Mouse (Mus musculus) MEL (cell line): ENCODE measurements around the gene Themis2. TPM values are rescaled to one million over a fixed set of nuclear protein-coding genes. Genes with fewer than 3 reads are reported as not detected.

ENCODE experiments used
- DNase-seq: peaks from one replicate; pipeline ENCODE4 v3.0.0; 2011; ENCODE audit warnings: low read depth, low spot score
- H3K27ac ChIP-seq: 2 replicates; pipeline ENCODE4 v1.5.1; 2012; ENCODE audit warnings: low read depth, mild to moderate bottlenecking, control low read depth, low read length, moderate library complexity; ENCODE audit not compliant: control insufficient read depth
- H3K27me3 ChIP-seq, 2 experiments: fragments of 150-350 bp in 1 of 2; sonication (generic) in 1 of 2; 2 replicates each; pipeline ENCODE4 v1.6.1; 2012; ENCODE audit warnings: low read length in 2 of 2, mild to moderate bottlenecking in 2 of 2, improper control_type of control experiment in 1 of 2, moderate library complexity in 1 of 2; ENCODE audit not compliant: insufficient read depth in 2 of 2, control insufficient read depth in 1 of 2
- H3K36me3 ChIP-seq, 2 experiments: 2 replicates each; pipeline ENCODE4 v1.6.1; 2012 to 2014; ENCODE audit warnings: low read length in 2 of 2, improper control_type of control experiment in 1 of 2, inconsistent platforms in 1 of 2, mild to moderate bottlenecking in 1 of 2; ENCODE audit not compliant: insufficient read depth in 2 of 2, control insufficient read depth in 1 of 2
- H3K4me1 ChIP-seq, 2 experiments: fragments of 150-350 bp in 1 of 2; sonication (generic) in 1 of 2; 2 replicates each; pipeline ENCODE4 v1.6.1; 2012; ENCODE audit warnings: low read length in 2 of 2, improper control_type of control experiment in 1 of 2, mild to moderate bottlenecking in 1 of 2; ENCODE audit not compliant: insufficient read depth in 2 of 2, control insufficient read depth in 1 of 2
- H3K4me3 ChIP-seq, 2 experiments: fragments of 150-350 bp in 1 of 2; sonication (generic) in 1 of 2; 2 replicates each; pipeline ENCODE4 v1.5.1; 2012; ENCODE audit warnings: low read depth in 2 of 2, low read length in 2 of 2, mild to moderate bottlenecking in 2 of 2, moderate library complexity in 2 of 2, control low read depth in 1 of 2, improper control_type of control experiment in 1 of 2; ENCODE audit not compliant: control insufficient read depth in 1 of 2, insufficient read depth in 1 of 2
- H3K79me2 ChIP-seq: 2 replicates; pipeline ENCODE4 v1.6.1; 2012; ENCODE audit warnings: mild to moderate bottlenecking, low read length, moderate library complexity; ENCODE audit not compliant: control insufficient read depth, poor library complexity, insufficient read depth
- H3K9ac ChIP-seq: 2 replicates; pipeline ENCODE4 v1.6.1; 2012; ENCODE audit warnings: low read depth, mild to moderate bottlenecking, control low read depth, low read length, moderate library complexity; ENCODE audit not compliant: control insufficient read depth, poor library complexity, severe bottlenecking
- H3K9me3 ChIP-seq: fragments of 150-350 bp; sonication (generic); replicated peaks from 2 replicates; pipeline ENCODE4 v1.6.1; 2012; ENCODE audit warnings: mild to moderate bottlenecking, low read length, improper control_type of control experiment, moderate library complexity; ENCODE audit not compliant: insufficient read depth
- CHD2 ChIP-seq: IDR thresholded peaks from 2 replicates; pipeline ENCODE4 v1.6.1; 2011; ENCODE audit warnings: low read length, improper control_type of control experiment
- CTCF ChIP-seq, 3 experiments: IDR thresholded peaks in 2 of 3; conservative IDR thresholded peaks in 1 of 3; 2 replicates each; pipeline ENCODE4 v1.5.1; 2011 to 2012; ENCODE audit warnings: low read length in 3 of 3, low read depth in 2 of 3, mild to moderate bottlenecking in 2 of 3, improper control_type of control experiment in 1 of 3, inconsistent platforms in 1 of 3, mixed read lengths in 1 of 3, moderate library complexity in 1 of 3; ENCODE audit not compliant: control insufficient read depth in 1 of 3, insufficient read depth in 1 of 3, poor library complexity in 1 of 3, severe bottlenecking in 1 of 3
- E2F4 ChIP-seq: IDR thresholded peaks from 2 replicates; pipeline ENCODE4 v1.6.1; 2011; ENCODE audit warnings: low read depth, low read length, improper control_type of control experiment, borderline replicate concordance
- ELF1 ChIP-seq: IDR thresholded peaks from 2 replicates; pipeline ENCODE4 v1.6.1; 2014; ENCODE audit warnings: low read depth, mild to moderate bottlenecking, inconsistent platforms, low read length, improper control_type of control experiment, moderate library complexity
- ETS1 ChIP-seq: IDR thresholded peaks from 2 replicates; pipeline ENCODE4 v1.6.1; 2012; ENCODE audit warnings: low read depth, mild to moderate bottlenecking, inconsistent platforms, low read length, improper control_type of control experiment, moderate library complexity
- GABPA ChIP-seq: IDR thresholded peaks from 2 replicates; pipeline ENCODE4 v1.6.1; 2012; ENCODE audit warnings: low read depth, mild to moderate bottlenecking, inconsistent platforms, low read length, improper control_type of control experiment, moderate library complexity
- GATA1 ChIP-seq: IDR thresholded peaks from 2 replicates; pipeline ENCODE4 v1.6.1; 2011; ENCODE audit warnings: low read depth, low read length, improper control_type of control experiment
- HCFC1 ChIP-seq: IDR thresholded peaks from 2 replicates; pipeline ENCODE4 v1.6.1; 2012; ENCODE audit warnings: low read depth, mild to moderate bottlenecking, inconsistent platforms, low read length, improper control_type of control experiment, moderate library complexity
- JUND ChIP-seq: IDR thresholded peaks from 2 replicates; pipeline ENCODE4 v1.6.1; 2011; ENCODE audit warnings: low read depth, mild to moderate bottlenecking, improper control_type of control experiment, low read length
- KAT2A ChIP-seq: conservative IDR thresholded peaks from 2 replicates; pipeline ENCODE4 v1.6.1; 2012; ENCODE audit warnings: low read depth, low read length, improper control_type of control experiment, inconsistent platforms
- MAX ChIP-seq: IDR thresholded peaks from 2 replicates; pipeline ENCODE4 v1.6.1; 2011; ENCODE audit warnings: low read length, improper control_type of control experiment
- MEF2A ChIP-seq: IDR thresholded peaks from 2 replicates; pipeline ENCODE4 v1.6.1; 2014; ENCODE audit warnings: low read depth, mild to moderate bottlenecking, inconsistent platforms, low read length, improper control_type of control experiment; ENCODE audit not compliant: poor library complexity, insufficient replicate concordance, severe bottlenecking; ENCODE audit errors: extremely low read depth
- MXI1 ChIP-seq: IDR thresholded peaks from 2 replicates; pipeline ENCODE4 v1.6.1; 2011; ENCODE audit warnings: mild to moderate bottlenecking, low read depth, low read length, improper control_type of control experiment
- MYB ChIP-seq: IDR thresholded peaks from 2 replicates; pipeline ENCODE4 v1.6.1; 2011; ENCODE audit warnings: mild to moderate bottlenecking, low read depth, low read length, improper control_type of control experiment
- NRF1 ChIP-seq: IDR thresholded peaks from 2 replicates; pipeline ENCODE4 v1.6.1; 2014; ENCODE audit warnings: low read depth, mild to moderate bottlenecking, inconsistent platforms, low read length, improper control_type of control experiment, moderate library complexity; ENCODE audit not compliant: poor library complexity, insufficient read depth, severe bottlenecking
- POLR2A ChIP-seq, 2 experiments: IDR thresholded peaks; 2 replicates each; pipeline ENCODE4 v1.6.1; 2011 to 2012; ENCODE audit warnings: low read length in 2 of 2, mild to moderate bottlenecking in 2 of 2, control low read depth in 1 of 2, improper control_type of control experiment in 1 of 2, low read depth in 1 of 2, moderate library complexity in 1 of 2; ENCODE audit not compliant: control insufficient read depth in 1 of 2, insufficient read depth in 1 of 2, poor library complexity in 1 of 2
- POLR2AphosphoS5 ChIP-seq: IDR thresholded peaks from 2 replicates; pipeline ENCODE4 v1.6.1; 2012; ENCODE audit warnings: low read depth, borderline replicate concordance, mild to moderate bottlenecking, inconsistent platforms, low read length, moderate library complexity, mixed read lengths
- RAD21 ChIP-seq: IDR thresholded peaks from 2 replicates; pipeline ENCODE4 v1.6.1; 2011; ENCODE audit warnings: mild to moderate bottlenecking, low read depth, low read length, improper control_type of control experiment
- SIN3A ChIP-seq: IDR thresholded peaks from 2 replicates; pipeline ENCODE4 v1.6.1; 2012; ENCODE audit warnings: low read length, improper control_type of control experiment, inconsistent platforms
- TAL1 ChIP-seq: IDR thresholded peaks from 2 replicates; pipeline ENCODE4 v1.6.1; 2012; ENCODE audit warnings: mild to moderate bottlenecking, inconsistent platforms, low read length, moderate library complexity, mixed read lengths
- TBP ChIP-seq: IDR thresholded peaks from 2 replicates; pipeline ENCODE4 v1.8.0; 2011; ENCODE audit warnings: low read depth, low read length, improper control_type of control experiment
- ZKSCAN1 ChIP-seq: IDR thresholded peaks from 2 replicates; pipeline ENCODE4 v1.6.1; 2012; ENCODE audit warnings: low read depth, mild to moderate bottlenecking, inconsistent platforms, low read length, improper control_type of control experiment, moderate library complexity
- ZMIZ1 ChIP-seq: IDR thresholded peaks from 2 replicates; pipeline ENCODE4 v1.6.1; 2012; ENCODE audit warnings: low read depth, mild to moderate bottlenecking, inconsistent platforms, low read length, improper control_type of control experiment, moderate library complexity
- polyA plus RNA-seq, 2 experiments: library from polyadenylated mRNA; stranded (reverse) in 1 of 2; unstranded in 1 of 2; fragments of >175 nt in 1 of 2; fragments of >200 nt in 1 of 2; gene quantifications; 2 replicates each; pipeline versions ENCODE4 v1.2.1 to v1.2.4; 2012; ENCODE audit warnings: low replicate concordance in 2 of 2, low read depth in 1 of 2; ENCODE audit not compliant: insufficient read length in 2 of 2, insufficient read depth in 1 of 2, missing spikeins in 1 of 2
- total RNA-seq: library from RNA; depleted of rRNA; stranded (reverse); fragments of 300-350 nt; gene quantifications from 2 replicates; pipeline ENCODE4 v1.2.3, GENCODE M21; 2012

Gene Themis2
- total and polyA plus RNA-seq, 3 experiments, result 1.0 to 2.6 TPM; not detected in 1

DNA sequence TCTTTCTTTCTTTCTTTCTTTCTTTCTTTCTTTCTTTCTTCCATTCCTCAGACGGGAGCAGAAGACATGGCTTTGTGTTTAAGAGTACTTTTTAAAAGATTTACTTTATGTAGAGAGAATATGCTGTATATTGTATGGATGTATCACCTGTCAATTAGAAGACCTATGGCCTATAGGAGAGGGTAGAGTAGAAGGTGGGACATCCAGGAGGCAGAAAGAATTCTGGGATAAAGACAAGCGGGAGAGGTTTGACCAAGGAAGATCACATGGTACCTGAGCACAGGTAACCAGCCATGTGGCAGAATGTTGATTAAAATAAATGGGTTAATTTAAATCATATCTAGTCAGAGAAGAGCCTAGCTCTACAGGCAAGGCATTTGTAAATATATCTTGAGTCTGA lies 61.4 kb downstream of the Themis2 start:
- H3K9me3 ChIP-seq, result no peaks in the 10 kb centered on the region
- no peak overlapping the region for H3K27ac ChIP-seq
- H3K4me3 ChIP-seq, result no peak overlapping the region
- TF ChIP-seq TAL1 (no peak), POLR2AphosphoS5 (no peak), MAX (no peak), GATA1 (no peak), KAT2A (no peak), HCFC1 (no peak), TBP (no peak), RAD21 (no peak)
- no peak for DNase-seq
- H3K4me1 ChIP-seq, result peaks cover 0 to 13% of the 10 kb centered on the region in 2 experiments; a peak in 3 of 4 replicates
- no peak overlapping the region for H3K9ac ChIP-seq
- H3K79me2 ChIP-seq, result no peaks in the 10 kb centered on the region
- no peaks in the 10 kb centered on the region for H3K27me3 ChIP-seq
- H3K36me3 ChIP-seq, result peaks cover 0 to 11% of the 10 kb centered on the region in 2 experiments; a peak in 2 of 4 replicates

DNA sequence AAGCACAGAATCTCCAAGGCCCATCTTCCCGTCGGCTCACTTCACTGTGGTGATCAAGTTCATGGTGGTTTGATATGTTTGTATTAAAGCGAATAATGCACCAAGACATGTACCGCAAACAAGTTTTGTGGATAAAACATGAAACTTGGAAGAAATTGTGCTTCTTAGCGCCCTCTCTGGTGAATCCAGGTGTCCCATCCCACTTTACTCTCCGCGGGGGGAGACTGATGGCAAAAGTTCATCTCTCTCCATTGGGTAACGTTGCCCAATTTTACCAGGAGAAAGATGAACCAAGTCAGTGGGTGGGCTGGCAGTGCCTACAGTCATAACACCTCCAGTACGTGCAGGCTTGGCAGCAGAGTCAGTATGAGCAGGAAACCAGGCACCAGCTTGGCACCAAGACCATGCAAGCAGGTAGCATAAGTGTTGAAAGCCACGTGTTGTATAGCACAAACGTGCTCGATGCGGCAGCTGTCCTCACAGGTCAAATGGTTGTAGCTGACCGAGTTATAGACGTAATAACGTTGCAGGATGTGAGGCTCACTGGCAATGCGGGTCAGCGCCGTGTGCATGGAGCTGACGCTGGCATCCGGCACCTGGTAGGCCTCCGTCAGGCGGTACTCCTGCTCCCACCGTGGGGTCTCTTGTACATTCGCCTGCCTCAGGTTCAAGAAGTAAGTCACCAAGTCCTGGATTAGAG lies 63.0 kb downstream of the Themis2 start:
- Histone ChIP-seq H3K27me3 (no peaks in the 10 kb centered on the region), H3K27ac (no peak overlapping the region)

DNA sequence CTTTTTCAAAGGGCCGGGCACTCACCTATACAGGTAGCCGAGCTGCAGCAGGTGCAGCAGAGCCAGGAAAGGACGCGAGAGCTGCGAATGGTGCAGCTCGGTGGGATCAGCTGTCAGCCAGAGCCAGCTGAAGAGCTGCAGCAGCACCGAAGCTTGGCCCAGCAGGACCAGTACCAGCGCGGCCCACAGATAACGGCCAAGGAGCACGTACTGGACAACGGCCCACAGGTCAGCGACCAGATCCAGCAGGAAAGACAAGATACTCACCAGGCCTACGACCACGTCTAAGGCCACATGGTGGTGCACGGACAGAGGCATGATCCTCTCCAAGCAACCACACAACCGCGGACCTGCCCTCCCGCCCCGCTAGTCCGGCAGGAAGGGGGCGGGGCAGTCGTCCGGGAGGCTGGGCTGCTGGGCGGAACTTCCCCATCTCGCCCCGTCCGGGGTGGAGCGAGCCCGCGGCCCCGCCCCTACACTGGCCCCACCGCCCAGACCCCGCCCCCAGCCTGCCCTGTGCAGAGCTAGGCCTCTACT lies 64.0 kb downstream of the Themis2 start, which contains the start of gene Xkr8:
Xkr8 (minus strand) TSS at position 399 of the 537 bp plus-strand sequence.
- peak; percentile 88 for DNase-seq
- Histone ChIP-seq H3K4me1 (peaks cover 0 to 21% of the 10 kb centered on the region in 2 experiments), H3K9me3 (no peaks in the 10 kb centered on the region), H3K79me2 (no peaks in the 10 kb centered on the region), H3K27ac (no peak within 1 kb of the TSS), H3K9ac (peak within 1 kb of the TSS; percentile 59), H3K4me3 (peak within 1 kb of the TSS; percentile 67 to 78), H3K27me3 (no peaks in the 10 kb centered on the region), H3K36me3 (peaks cover 0 to 14% of the 10 kb centered on the region in 2 experiments; a peak in 2 of 4 replicates)
- TF ChIP-seq ZMIZ1 (0 out of 2 replicates have a peak, but pooled peaks have one; percentile 46), E2F4 (no peak), TBP (no peak), POLR2A (IDR thresholded peaks at IDR 0.05; ENCODE audit: control insufficient read depth in 1 of 2, insufficient read depth in 1 of 2, low read depth in 1 of 2, low read length in 2 of 2, poor library complexity in 1 of 2) (peak; percentile 46 to 66; a peak in 1 of 4 replicates), POLR2AphosphoS5 (no peak), CHD2 (no peak), KAT2A (no peak), CTCF (IDR thresholded peaks at IDR 0.05 in 2 of 3, conservative IDR thresholded peaks at IDR 0.05 in 1 of 3; ENCODE audit: control insufficient read depth in 1 of 3, insufficient read depth in 1 of 3, low read depth in 2 of 3, low read length in 3 of 3, poor library complexity in 1 of 3, severe bottlenecking in 1 of 3) (no peak), ELF1 (peak; percentile 47; the same call in 1 of the 2 replicates), HCFC1 (peak; percentile 26; the same call in 1 of the 2 replicates), MXI1 (peak; percentile 81), ZKSCAN1 (no peak), JUND (no peak), NRF1 (no peak), GABPA (no peak), MEF2A (no peak), RAD21 (no peak; the same call in 1 of the 2 replicates), ETS1 (no peak), MYB (no peak)

More for the DNA sequence above, 63.0 kb downstream of the Themis2 start:
- TF ChIP-seq CTCF (IDR thresholded peaks at IDR 0.05 in 2 of 3, conservative IDR thresholded peaks at IDR 0.05 in 1 of 3; ENCODE audit: control insufficient read depth in 1 of 3, insufficient read depth in 1 of 3, low read depth in 2 of 3, low read length in 3 of 3, poor library complexity in 1 of 3, severe bottlenecking in 1 of 3), result peak; percentile 13 to 29 (median 25); a peak in 2 of 6 replicates
- TF ChIP-seq SIN3A, result no peak
- Histone ChIP-seq H3K9me3 (no peaks in the 10 kb centered on the region), H3K79me2 (no peaks in the 10 kb centered on the region), H3K9ac (no peak overlapping the region), H3K4me1 (peaks cover 0 to 15% of the 10 kb centered on the region in 2 experiments), H3K4me3 (no peak overlapping the region), H3K36me3 (peaks cover 0 to 11% of the 10 kb centered on the region in 2 experiments; a peak in 2 of 4 replicates)
- peak; percentile 31 for DNase-seq
